Mouse (Mus musculus): Measurements from ENCODE around the gene Rere.

DNA sequence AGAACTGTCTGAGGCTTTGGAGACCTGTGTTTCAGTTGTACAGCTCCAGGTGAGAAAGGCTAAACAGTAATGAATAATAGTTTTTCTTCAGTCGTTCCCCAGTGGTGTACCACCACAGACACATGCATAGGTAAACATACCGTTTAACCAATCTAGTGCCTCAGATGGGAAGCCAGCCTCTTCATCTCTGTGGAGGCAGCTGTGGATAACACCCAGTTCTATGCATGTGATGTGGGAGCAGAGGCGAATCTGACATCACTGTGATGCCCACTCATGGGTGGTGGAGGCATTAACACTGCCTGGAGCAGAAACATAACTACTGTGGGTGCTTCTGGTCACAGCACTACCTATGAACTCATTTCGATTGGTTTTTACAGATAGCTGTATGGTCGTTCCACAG, 314.5 kb downstream of the Rere start:
- TF ChIP-seq POLR2A (IDR thresholded peaks at IDR 0.05; ENCODE audit: borderline replicate concordance, extremely low read depth, low read depth, low read length) (no peak), CTCF (IDR thresholded peaks at IDR 0.05; ENCODE audit: insufficient read depth, low read length) (no peak)
